Mouse (Mus musculus) Patski (cell line): ENCODE results near the gene Slc19a1. TPM values are rescaled to one million over a fixed set of nuclear protein-coding genes. Genes with fewer than 3 reads are reported as not detected.

Source experiments
- ATAC-seq: fragments of 100-300 bp; one replicate; pipeline ENCODE4 v1.8.0; 2021
- CTCF ChIA-PET: fragments of 350-600 bp; sonication (Branson Sonifier 250); formaldehyde crosslinking; loops from one replicate; lab custom pipeline; 2022; ENCODE audit warnings: inconsistent platforms; lab: Charles Lee
- POLR2A ChIA-PET: fragments of 350-600 bp; sonication (Branson Sonifier 250); formaldehyde crosslinking; loops from one replicate; lab custom pipeline; 2022; ENCODE audit warnings: antibody characterized with exemption, inconsistent platforms; lab: Charles Lee
- DNase-seq: peaks from one replicate; pipeline ENCODE4 v3.0.0-alpha.2; 2011; ENCODE audit warnings: low read depth, low spot score
- H3K27me3 ChIP-seq: fragments of 371-371 bp; one replicate; pipeline ENCODE4 v1.5.1; 2021
- CTCF ChIP-seq: fragments of 100-300 bp; IDR thresholded peaks from one replicate; pipeline ENCODE4 v1.5.1; 2021
- in situ Hi-C: fragments of 300-500 bp; cut with MboI; formaldehyde crosslinking; loops from 3 replicates; pipeline ENCODE4 v1.11.1; 2018; ENCODE audit warnings: low pct_unique_long_range_greater_than_20kb, mixed read lengths
- polyA plus RNA-seq: library from polyadenylated mRNA; unstranded; gene quantifications from one replicate; pipeline ENCODE4 v1.2.3, GENCODE M21; 2021

Slc19a1 gene
- polyA plus RNA-seq, 1 experiment from 2014 or later: 18.0 TPM

GRCm38 (mm10) chr10:77091538-77092097, 59.6 kb downstream of the Slc19a1 start:
- ATAC-seq (no peak), DNase-seq (no peak)
- TF ChIP-seq CTCF: no peak
- H3K27me3 ChIP-seq: no peaks in the 10 kb centered on the region
- in situ Hi-C loops: no loop called here
- POLR2A ChIA-PET: no interaction called here
- CTCF ChIA-PET: no interaction called here

- ATAC-seq (no peak), DNase-seq (no peak)
- no peaks in the 10 kb centered on the region for H3K27me3 ChIP-seq
- CTCF ChIA-PET: no interaction called here
- POLR2A ChIA-PET: no interaction called here
- TF ChIP-seq CTCF: no peak
- in situ Hi-C loops: no loop called here
These were observed 61.8 kb downstream of the Slc19a1 start for GRCm38 (mm10) chr10:77093817-77094216.

DNA sequence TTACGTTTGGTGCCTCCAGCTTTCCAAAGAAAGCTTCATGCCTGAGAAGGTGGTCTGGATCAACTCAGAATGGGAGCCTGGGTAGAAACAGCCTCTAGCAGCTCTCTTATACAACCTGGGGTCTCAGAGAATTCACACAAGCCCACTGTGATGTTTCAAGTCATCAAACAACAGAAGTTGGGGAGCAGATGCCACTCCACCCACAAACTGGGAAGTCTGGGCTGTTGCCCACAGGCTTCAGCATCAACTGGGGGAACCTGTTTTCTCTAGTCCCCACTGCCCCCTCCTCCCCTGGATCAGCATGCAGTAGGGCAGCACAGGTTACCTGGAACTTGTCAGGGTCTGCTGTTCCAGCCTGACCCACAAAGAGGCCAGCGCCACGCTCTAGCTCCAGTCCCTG, 63.6 kb downstream of the Slc19a1 start:
- DNase-seq: no peak
- no peak for ATAC-seq
- ChIA-PET POLR2A (no interaction called here), CTCF (interaction anchor here (1.4 to 1.5 kb wide), 2 partner anchors 35 to 162 kb away, joined by 3 read pairs; no protein-coding TSS in a partner anchor)
- TF ChIP-seq CTCF: no peak
- in situ Hi-C loops: no loop called here
- H3K27me3 ChIP-seq: no peaks in the 10 kb centered on the region

- ChIA-PET CTCF (interaction anchor here (0.8 to 1.8 kb wide), 5 partner anchors 10 to 78 kb away, joined by 3 to 5 read pairs (median 3); no protein-coding TSS in a partner anchor), POLR2A (interaction anchor here (0.7 to 1.5 kb wide), 2 partner anchors 11 to 48 kb away, joined by 3 read pairs; no protein-coding TSS in a partner anchor)
- H3K27me3 ChIP-seq: no peaks in the 10 kb centered on the region
- TF ChIP-seq CTCF: no peak
- in situ Hi-C loops: no loop called here
- DNase-seq: no peak
- no peak for ATAC-seq
These were observed 65.2 kb downstream of the Slc19a1 start for GRCm38 (mm10) chr10:77097006-77097889.

DNA sequence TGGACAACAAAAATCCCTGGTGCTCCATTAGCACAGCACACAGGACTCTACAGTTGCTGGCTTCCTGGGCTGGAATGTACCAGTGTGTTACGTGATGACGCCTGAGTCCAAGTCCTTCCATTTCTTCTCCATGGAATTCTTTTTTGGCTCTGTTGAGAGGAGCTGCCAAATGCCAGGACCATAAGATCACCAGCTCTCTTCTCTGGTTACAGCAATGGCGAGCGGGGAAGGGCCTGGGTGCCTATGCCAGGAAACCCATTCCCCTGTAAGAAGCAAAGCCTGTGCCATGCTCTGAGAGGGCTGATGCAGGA, 65.8 kb downstream of the Slc19a1 start:
- TF ChIP-seq CTCF: no peak
- no peak for DNase-seq
- in situ Hi-C loops: no loop called here
- ATAC-seq: no peak
- CTCF ChIA-PET: interaction anchor here (0.9 to 1.8 kb wide), 5 partner anchors 10 to 22 kb away, joined by 3 to 5 read pairs (median 4); no protein-coding TSS in a partner anchor
- H3K27me3 ChIP-seq: no peaks in the 10 kb centered on the region
- POLR2A ChIA-PET: interaction anchor here (0.7 to 1.5 kb wide), 2 partner anchors 10 to 48 kb away, joined by 3 read pairs; no protein-coding TSS in a partner anchor

GRCm38 (mm10) chr10:77098619-77099018, 66.6 kb downstream of the Slc19a1 start:
- ATAC-seq (no peak), DNase-seq (no peak)
- H3K27me3 ChIP-seq: no peaks in the 10 kb centered on the region
- POLR2A ChIA-PET: interaction anchor here (1.5 kb wide), 1 partner anchor 10 kb away, joined by 3 read pairs; no protein-coding TSS in a partner anchor
- no peak for TF ChIP-seq CTCF
- CTCF ChIA-PET: interaction anchor here (1.5 kb wide), 1 partner anchor 9 kb away, joined by 4 read pairs; no protein-coding TSS in a partner anchor
- in situ Hi-C loops: no loop called here

GRCm38 (mm10) chr10:77099777-77100176, 67.7 kb downstream of the Slc19a1 start:
- TF ChIP-seq CTCF: no peak
- DNase-seq: no peak
- ChIA-PET CTCF (no interaction called here), POLR2A (no interaction called here)
- in situ Hi-C loops: no loop called here
- H3K27me3 ChIP-seq: no peaks in the 10 kb centered on the region
- no peak for ATAC-seq

GRCm38 (mm10) chr10:77103689-77104088, 71.6 kb downstream of the Slc19a1 start:
- ChIA-PET POLR2A (interaction anchor here (1.4 kb wide), 1 partner anchor 14 kb away, joined by 3 read pairs; no protein-coding TSS in a partner anchor), CTCF (interaction anchor here (1.0 kb wide), 1 partner anchor 10 kb away, joined by 3 read pairs; no protein-coding TSS in a partner anchor)
- ATAC-seq (no peak), DNase-seq (no peak)
- no peak for TF ChIP-seq CTCF
- in situ Hi-C loops: no loop called here
- H3K27me3 ChIP-seq: no peaks in the 10 kb centered on the region

GRCm38 (mm10) chr10:77104327-77104726, 72.3 kb downstream of the Slc19a1 start:
- CTCF ChIA-PET: interaction anchor here (1.0 kb wide), 1 partner anchor 10 kb away, joined by 3 read pairs; no protein-coding TSS in a partner anchor
- in situ Hi-C loops: no loop called here
- POLR2A ChIA-PET: interaction anchor here (0.7 to 1.4 kb wide), 2 partner anchors 9 to 14 kb away, joined by 3 read pairs; no protein-coding TSS in a partner anchor
- no peak for TF ChIP-seq CTCF
- H3K27me3 ChIP-seq: no peaks in the 10 kb centered on the region
- DNase-seq (no peak), ATAC-seq (no peak)

DNA sequence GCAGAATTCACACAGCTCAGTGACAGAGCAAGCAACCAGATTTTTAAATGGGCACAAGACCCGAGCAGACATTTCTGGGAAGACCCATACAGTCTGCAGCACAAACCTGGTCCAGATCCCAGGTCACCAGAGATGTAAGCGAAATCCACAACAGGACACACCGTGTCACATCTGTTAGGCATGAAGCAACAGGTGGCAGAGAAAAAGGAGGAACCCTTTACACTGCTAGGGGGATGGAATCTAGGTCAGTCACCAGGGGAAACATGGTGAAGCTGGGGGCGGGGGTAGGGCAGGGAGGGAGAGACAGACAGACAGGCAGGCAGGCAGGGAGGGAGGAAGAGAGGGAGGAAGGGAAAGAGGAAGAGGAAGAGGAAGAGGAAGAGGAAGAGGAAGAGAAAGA, 76.1 kb downstream of the Slc19a1 start:
- CTCF ChIA-PET: interaction anchor here (1.3 to 3.8 kb wide), 3 partner anchors 10 to 43 kb away, joined by 4 to 17 read pairs (median 4); no protein-coding TSS in a partner anchor
- in situ Hi-C loops: no loop called here

More for the DNA sequence above, 76.1 kb downstream of the Slc19a1 start:
- POLR2A ChIA-PET: interaction anchor here (1.2 kb wide), 1 partner anchor 10 kb away, joined by 3 read pairs; no protein-coding TSS in a partner anchor
- DNase-seq (no peak), ATAC-seq (no peak)
- no peaks in the 10 kb centered on the region for H3K27me3 ChIP-seq
- no peak for TF ChIP-seq CTCF
